Mouse (Mus musculus) B cell, adult 62 days (primary cell): ENCODE results near the gene Il20rb. TPM values are rescaled to one million over a fixed set of nuclear protein-coding genes. Genes with fewer than 3 reads are reported as not detected.

Experiments
- total RNA-seq: library from RNA; stranded (reverse); gene quantifications from 4 replicates; pipeline ENCODE4 v1.2.4, GENCODE M21; 2023

Gene Il20rb
- 3.3 to 4.4 TPM (median 4.0 TPM) in 4 replicates for total RNA-seq

DNA sequence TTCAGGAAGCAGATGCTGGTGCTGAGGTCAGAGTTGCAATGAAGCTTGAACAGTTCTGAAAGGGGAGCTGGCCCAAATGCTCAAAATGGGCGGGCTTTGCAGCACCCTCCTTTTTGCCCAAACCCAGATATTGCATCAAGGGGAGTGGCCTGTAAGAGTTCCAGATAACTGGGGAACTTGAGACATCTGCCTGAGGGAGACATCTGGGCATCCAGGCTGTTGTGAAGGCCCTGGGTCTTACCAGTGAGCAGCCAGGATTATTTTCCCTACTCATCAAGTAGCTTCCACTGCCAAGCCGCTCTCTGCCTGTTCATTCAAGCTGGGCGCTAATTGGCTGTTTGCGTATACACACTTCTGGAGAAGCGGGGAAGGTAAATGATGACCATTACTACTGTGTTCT is at the start of gene Il20rb:
Il20rb (minus strand) TSS at position 358 of the 400 bp plus-strand sequence.

Other genes starting within 250 kb of the Il20rb start
- gene Nck1, start 59.3 kb upstream of the Il20rb start, total RNA-seq, result 37.8 to 41.8 TPM (median 39.6 TPM) in 4 replicates
- gene Slc35g2, start 84.3 kb upstream of the Il20rb start, total RNA-seq, result not detected in 4 replicates
- gene Stag1, start 111.0 kb upstream of the Il20rb start, total RNA-seq, result 94.4 to 105 TPM (median 100 TPM) in 4 replicates